Mouse (Mus musculus) lung, embryonic 14.5 days (tissue): ENCODE data around the gene Zcchc7. TPM values are rescaled to one million over a fixed set of nuclear protein-coding genes. Genes with fewer than 3 reads are reported as not detected.

ENCODE experiments used
- ATAC-seq: fragments of 200-750 bp; cut with Nextera tagmentation; 2 replicates; pipeline ENCODE4 v1.8.0; 2017; ENCODE audit warnings: mild to moderate bottlenecking, moderate TSS enrichment, moderate library complexity; ENCODE audit not compliant: insufficient read depth
- DNase-seq: peaks from one replicate; pipeline ENCODE4 v3.0.0-alpha.2; 2015
- H3K27ac ChIP-seq: fragments of 300-500 bp; sonication (generic); 2 replicates; pipeline ENCODE4 v1.5.1; 2014; ENCODE audit warnings: low read depth, mild to moderate bottlenecking, moderate library complexity
- H3K27me3 ChIP-seq: fragments of 300-500 bp; sonication (generic); 2 replicates; pipeline ENCODE4 v1.6.1; 2014; ENCODE audit warnings: low read length, control low read depth; ENCODE audit not compliant: insufficient read depth
- H3K36me3 ChIP-seq: fragments of 300-500 bp; sonication (generic); 2 replicates; pipeline ENCODE4 v1.6.1; 2014; ENCODE audit warnings: control low read depth; ENCODE audit not compliant: insufficient read depth
- H3K4me1 ChIP-seq: fragments of 300-500 bp; sonication (generic); 2 replicates; pipeline ENCODE4 v1.6.1; 2014; ENCODE audit warnings: antibody characterized with exemption, control low read depth; ENCODE audit not compliant: insufficient read depth
- H3K4me2 ChIP-seq: fragments of 300-500 bp; sonication (generic); 2 replicates; pipeline ENCODE4 v1.6.1; 2014; ENCODE audit warnings: mild to moderate bottlenecking
- H3K4me3 ChIP-seq: fragments of 300-500 bp; sonication (generic); 2 replicates; pipeline ENCODE4 v1.5.1; 2014; ENCODE audit warnings: low read depth, low read length
- H3K9ac ChIP-seq: fragments of 300-500 bp; sonication (generic); 2 replicates; pipeline ENCODE4 v1.6.1; 2014
- H3K9me3 ChIP-seq: fragments of 300-500 bp; sonication (generic); 2 replicates; pipeline ENCODE4 v1.6.1; 2016; ENCODE audit warnings: low read depth, low read length, control low read depth
- CTCF ChIP-seq: IDR thresholded peaks from 2 replicates; pipeline ENCODE4 v1.5.1; 2016; ENCODE audit warnings: antibody characterized with exemption, low read depth
- WGBS: fragments of 180-500 bp; shearing (Covaris S2); extraction: QIAGEN DNeasy Blood & Tissue Kit; methylation state at CpG from one replicate; pipeline ENCODE4 v1.1.7; 2014; 5-methylcytosine and 5-hydroxymethylcytosine counted together
- polyA plus RNA-seq: library from polyadenylated mRNA; unstranded; fragments of >200 nt; fragmentation: Nextera tagmentation; extraction: Ambion mirVana; gene quantifications from 2 replicates; pipeline ENCODE4 v1.2.1, GENCODE M21; 2014

The Zcchc7 gene
- polyA plus RNA-seq, 1 experiment from 2014 or later, result 36.4 TPM

DNA sequence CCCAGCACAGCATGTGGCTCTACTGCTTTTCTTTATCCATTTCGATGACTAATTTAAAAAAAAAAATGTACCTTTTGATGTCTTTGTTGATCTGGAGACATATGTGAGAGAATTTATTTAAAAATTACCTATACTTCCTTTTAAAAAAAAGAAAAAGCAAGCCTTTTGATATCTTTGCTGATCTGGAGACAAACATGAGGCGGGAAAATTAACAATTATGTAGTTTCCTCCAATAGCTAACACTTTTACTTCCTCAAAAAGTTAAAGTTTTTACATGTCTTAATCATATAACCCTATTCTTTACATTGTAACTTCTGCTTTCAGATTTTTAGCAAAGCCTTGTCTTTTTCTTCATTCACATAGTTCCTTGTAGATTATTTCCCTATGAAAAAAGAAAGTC lies 155.2 kb downstream of the Zcchc7 start:
- Histone ChIP-seq H3K4me3 (no peak overlapping the region), H3K9me3 (no peaks in the 10 kb centered on the region), H3K27ac (no peak overlapping the region), H3K27me3 (no peaks in the 10 kb centered on the region), H3K9ac (no peak overlapping the region), H3K4me2 (no peak overlapping the region), H3K36me3 (no peaks in the 10 kb centered on the region), H3K4me1 (no peaks in the 10 kb centered on the region)
- TF ChIP-seq CTCF, result no peak
- 87% methylated on average over 2 of the region's 2 CpGs for WGBS
- DNase-seq (no peak), ATAC-seq (no peak)

DNA sequence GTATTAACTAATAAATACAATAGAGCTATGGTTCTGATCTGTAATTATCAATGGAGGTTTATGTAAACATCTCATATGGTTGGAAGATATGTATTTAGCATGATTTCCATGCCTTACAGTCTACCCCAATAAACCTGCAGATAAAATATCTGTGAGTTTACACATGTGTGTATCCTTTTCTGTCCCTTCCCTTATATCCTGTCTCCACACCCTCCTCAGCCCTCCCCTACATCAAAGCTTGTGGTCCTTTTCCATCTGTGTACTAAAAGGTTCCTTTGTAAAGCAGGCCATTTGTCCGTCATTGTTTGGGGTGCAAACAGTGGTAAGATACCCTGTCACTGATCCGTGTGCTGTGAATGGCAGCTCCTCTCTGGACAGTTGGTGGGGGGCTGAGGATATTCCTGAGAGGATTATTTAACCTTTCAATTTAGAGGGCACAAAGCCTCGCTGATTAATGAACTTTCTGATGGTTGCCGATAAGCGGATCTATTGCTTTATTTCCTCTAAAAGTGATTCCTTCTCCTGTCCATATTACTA lies 161.7 kb downstream of the Zcchc7 start:
- no peak overlapping the region for H3K9ac ChIP-seq
- H3K4me1 ChIP-seq, result no peaks in the 10 kb centered on the region
- no peaks in the 10 kb centered on the region for H3K27me3 ChIP-seq
- no peaks in the 10 kb centered on the region for H3K36me3 ChIP-seq
- H3K4me2 ChIP-seq, result no peak overlapping the region
- WGBS, result 65% methylated on average over 5 of the region's 5 CpGs
- H3K9me3 ChIP-seq, result no peaks in the 10 kb centered on the region
- no peak for TF ChIP-seq CTCF
- no peak overlapping the region for H3K27ac ChIP-seq
- DNase-seq, result no peak
- ATAC-seq, result no peak
- no peak overlapping the region for H3K4me3 ChIP-seq

DNA sequence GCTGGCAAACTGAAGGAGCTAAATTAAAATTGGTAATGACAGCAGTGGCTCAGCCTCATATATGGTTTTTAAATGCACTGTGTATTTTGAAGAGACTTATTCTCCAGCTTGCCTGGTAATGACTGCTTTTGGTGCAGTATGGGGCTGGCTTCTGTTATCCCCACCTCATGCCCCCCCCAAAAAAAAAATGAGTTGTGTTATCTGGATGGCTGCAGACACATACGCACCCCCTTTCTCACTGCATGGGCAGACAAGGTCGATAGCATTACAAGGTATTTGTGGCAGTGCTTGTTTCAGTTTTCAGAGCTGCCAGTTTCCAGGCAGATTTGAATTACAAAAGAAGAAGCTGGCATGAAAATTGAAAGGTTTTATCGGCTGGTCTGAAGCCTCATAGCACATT lies 162.2 kb downstream of the Zcchc7 start:
- no peak for TF ChIP-seq CTCF
- DNase-seq, result no peak
- Histone ChIP-seq H3K27me3 (no peaks in the 10 kb centered on the region), H3K9me3 (no peaks in the 10 kb centered on the region), H3K4me1 (no peaks in the 10 kb centered on the region), H3K4me2 (no peak overlapping the region), H3K9ac (no peak overlapping the region), H3K4me3 (no peak overlapping the region), H3K36me3 (no peaks in the 10 kb centered on the region), H3K27ac (no peak overlapping the region)
- ATAC-seq, result no peak
- 71% methylated on average over 3 of the region's 3 CpGs for WGBS

DNA sequence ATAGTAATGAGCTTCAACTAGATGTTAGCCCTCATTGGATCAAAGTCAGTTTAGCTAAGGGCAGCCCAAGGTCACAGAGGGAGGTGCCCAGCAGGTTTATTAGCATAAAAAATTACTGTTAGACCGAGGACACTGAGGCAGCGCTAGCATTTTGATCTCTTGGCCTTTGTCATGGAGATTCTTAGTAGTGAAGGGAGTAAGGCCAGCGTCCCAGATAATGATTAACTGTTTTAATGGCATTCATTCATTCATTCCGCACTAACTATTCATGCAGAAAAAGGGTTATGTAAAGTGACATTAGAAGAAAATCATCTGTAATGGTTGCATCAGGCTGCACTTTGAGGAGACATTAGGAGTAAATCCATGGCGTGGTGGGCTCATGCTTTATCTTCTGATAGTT lies 165.2 kb downstream of the Zcchc7 start:
- DNase-seq (no peak), ATAC-seq (no peak)
- 78% methylated on average over 5 of the region's 5 CpGs for WGBS
- no peak overlapping the region for H3K27ac ChIP-seq
- H3K9ac ChIP-seq, result no peak overlapping the region
- peaks cover under 1% of the 10 kb centered on the region; the same call in 1 of the 2 replicates for H3K36me3 ChIP-seq
- TF ChIP-seq CTCF, result no peak
- no peak overlapping the region for H3K4me2 ChIP-seq
- no peak overlapping the region for H3K4me3 ChIP-seq
- H3K4me1 ChIP-seq, result no peaks in the 10 kb centered on the region
- no peaks in the 10 kb centered on the region for H3K27me3 ChIP-seq
- H3K9me3 ChIP-seq, result no peaks in the 10 kb centered on the region

DNA sequence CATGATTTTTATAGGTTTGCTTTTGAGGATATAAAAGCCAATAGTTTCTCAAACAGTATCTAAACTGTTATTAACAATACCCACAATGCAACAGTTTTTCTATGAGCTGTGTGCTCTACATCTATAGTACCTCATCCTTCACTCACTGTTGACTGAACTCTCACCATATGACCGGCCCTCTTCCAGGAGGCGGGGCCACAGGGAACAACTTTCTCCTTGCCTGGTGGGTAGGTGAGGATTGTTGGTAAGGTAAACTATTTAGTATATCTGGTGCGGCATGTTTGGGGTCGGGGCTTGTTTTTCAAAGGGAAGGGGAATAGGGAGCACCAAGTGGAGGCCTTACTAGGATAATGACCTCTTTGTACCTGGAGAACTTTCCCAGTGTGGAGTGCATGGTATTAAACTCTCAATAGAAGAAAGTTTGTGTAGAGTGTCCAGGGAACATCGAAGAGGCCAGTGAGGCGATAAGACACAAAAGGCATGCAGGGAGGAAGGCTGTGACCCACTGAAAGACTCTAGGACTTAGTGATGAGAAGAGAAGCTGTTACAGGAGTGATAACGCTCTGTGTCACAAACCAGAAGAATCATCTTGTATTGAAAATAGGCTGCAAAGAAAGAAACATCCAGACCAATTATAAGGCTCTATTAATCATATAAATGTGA lies 166.9 kb downstream of the Zcchc7 start:
- no peak overlapping the region for H3K9ac ChIP-seq
- peaks cover 8% of the 10 kb centered on the region; the same call in 1 of the 2 replicates for H3K36me3 ChIP-seq
- no peaks in the 10 kb centered on the region for H3K9me3 ChIP-seq
- 82% methylated on average over 7 of the region's 7 CpGs for WGBS
- H3K4me3 ChIP-seq, result no peak overlapping the region
- ATAC-seq, result no peak
- H3K4me1 ChIP-seq, result no peaks in the 10 kb centered on the region
- H3K27ac ChIP-seq, result no peak overlapping the region
- H3K4me2 ChIP-seq, result no peak overlapping the region
- no peak for DNase-seq
- no peaks in the 10 kb centered on the region for H3K27me3 ChIP-seq
- no peak for TF ChIP-seq CTCF

DNA sequence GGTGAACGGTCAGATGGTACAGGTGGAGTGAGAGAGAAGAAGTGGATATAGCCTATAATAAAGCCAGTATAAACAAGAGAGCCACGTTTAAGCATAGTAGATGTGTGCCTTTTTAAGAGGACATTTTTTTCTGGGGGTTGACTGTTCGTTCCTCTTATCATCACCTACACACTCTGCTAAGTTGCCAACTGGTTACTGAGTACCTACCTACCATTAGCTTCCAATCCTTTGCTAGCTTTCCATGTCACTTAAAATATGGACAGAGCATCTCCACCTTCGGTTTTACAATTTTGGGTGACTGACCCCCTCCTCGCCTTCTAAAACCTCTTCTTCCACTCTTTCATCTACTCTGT lies 167.4 kb downstream of the Zcchc7 start:
- Histone ChIP-seq H3K27me3 (no peaks in the 10 kb centered on the region), H3K9ac (no peak overlapping the region), H3K4me3 (no peak overlapping the region), H3K4me2 (no peak overlapping the region), H3K36me3 (peaks cover 8% of the 10 kb centered on the region; the same call in 1 of the 2 replicates), H3K9me3 (no peaks in the 10 kb centered on the region), H3K27ac (no peak overlapping the region), H3K4me1 (no peaks in the 10 kb centered on the region)
- no peak for ATAC-seq
- DNase-seq, result no peak
- WGBS, result 85% methylated on average over 5 of the region's 5 CpGs
- no peak for TF ChIP-seq CTCF

DNA sequence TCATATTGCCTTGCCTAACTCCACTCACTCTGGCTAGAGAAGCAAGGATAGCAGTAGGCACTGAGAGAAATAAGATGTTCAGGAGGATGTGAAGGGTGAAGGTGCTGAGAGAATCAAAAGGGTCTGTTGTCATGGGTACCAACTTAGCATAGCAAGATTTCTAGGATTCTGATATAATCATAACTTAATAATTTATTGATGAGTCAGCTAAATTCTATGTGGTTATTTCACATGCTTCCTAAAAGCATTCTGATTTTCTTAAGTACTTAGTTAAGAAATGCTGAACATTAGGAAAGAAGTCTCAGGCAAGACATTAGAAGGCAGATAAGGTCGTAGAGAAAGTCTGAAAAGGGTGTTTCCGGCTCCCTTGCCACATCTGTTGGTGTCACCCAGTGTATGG lies 172.3 kb downstream of the Zcchc7 start:
- ATAC-seq (no peak), DNase-seq (no peak)
- H3K4me1 ChIP-seq, result no peaks in the 10 kb centered on the region
- H3K36me3 ChIP-seq, result peaks cover 41% of the 10 kb centered on the region
- no peak overlapping the region for H3K27ac ChIP-seq
- H3K27me3 ChIP-seq, result no peaks in the 10 kb centered on the region
- H3K4me2 ChIP-seq, result no peak overlapping the region
- no peak for TF ChIP-seq CTCF
- no peaks in the 10 kb centered on the region for H3K9me3 ChIP-seq
- 72% methylated on average over 2 of the region's 2 CpGs for WGBS
- H3K9ac ChIP-seq, result no peak overlapping the region
- H3K4me3 ChIP-seq, result no peak overlapping the region
